Mouse (Mus musculus): ENCODE results near the gene Mipol1. TPM values are rescaled to one million over a fixed set of nuclear protein-coding genes. Genes with fewer than 3 reads are reported as not detected.

Mipol1 gene
- polyA plus RNA-seq, 1 experiment from 2014 or later: 9.2 TPM

Other genes with a start within 250 kb of the Mipol1 start
- gene Slc25a21, start 33.0 kb upstream of the Mipol1 start, polyA plus RNA-seq (2015; fragmentation: Nextera tagmentation; extraction: Ambion mirVana): 0.59 and 0.75 TPM in 2 replicates
- gene Prps1l3, start within 50 bp of the Mipol1 start, polyA plus RNA-seq (2015; fragmentation: Nextera tagmentation; extraction: Ambion mirVana): 64.1 and 70.6 TPM in 2 replicates

Measured in limb, embryonic 13.5 days (tissue).